Mouse (Mus musculus): ENCODE measurements around the gene Phlpp1. TPM values are rescaled to one million over a fixed set of nuclear protein-coding genes. Genes with fewer than 3 reads are reported as not detected.
A peak's percentile ranks its signal among the peaks of the same experiment; 100 is the strongest.

Phlpp1 gene
- total and polyA plus RNA-seq, 3 experiments, result 14.8 to 38.4 (median 20.9) TPM

DNA sequence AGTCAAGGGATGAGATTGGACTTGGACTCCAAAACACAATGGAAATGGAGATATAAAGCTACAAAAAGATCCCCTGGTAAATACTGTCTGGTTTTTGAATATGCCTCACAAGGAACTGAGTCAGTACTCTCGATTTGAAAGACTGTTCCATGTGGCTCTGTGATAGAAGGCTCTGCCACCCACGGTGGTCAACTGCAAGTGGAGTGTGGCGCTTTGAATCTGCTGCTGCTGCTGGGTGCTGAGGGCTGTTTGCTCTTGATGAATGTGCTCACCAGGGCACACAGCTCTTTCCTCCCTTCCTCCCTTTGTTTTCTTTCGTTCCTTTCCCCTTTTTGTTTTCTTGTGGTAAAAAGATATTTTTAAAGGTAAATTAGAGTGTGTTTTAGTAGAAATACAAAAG, 97.8 kb downstream of the Phlpp1 start:
- in situ Hi-C loops (cut with MboI; ENCODE audit: low pct_ligation_motif_present, low pct_unique_long_range_greater_than_20kb, low sequenced_read_pairs) (no loop called here), dilution Hi-C loops (cut with MboI; ENCODE audit: extremely low pct_ligation_motif_present, extremely low pct_unique_long_range_greater_than_20kb, low sequenced_read_pairs) (no loop called here)
- no peaks in the 10 kb centered on the region for H3K9me3 ChIP-seq (replicated peaks; ENCODE audit: low read length)
- peaks cover 0 to 4% of the 10 kb centered on the region in 2 experiments for H3K36me3 ChIP-seq (replicated peaks in 1 of 2; ENCODE audit: control insufficient read depth in 1 of 2, insufficient read depth in 1 of 2, low read length in 1 of 2)
- no peak overlapping the region for H3K9ac ChIP-seq (ENCODE audit: insufficient read depth, low read depth)
- H3K79me2 ChIP-seq (replicated peaks; ENCODE audit: control insufficient read depth, extremely low read depth, insufficient read depth, poor library complexity, severe bottlenecking), result peaks cover 18% of the 10 kb centered on the region
- H3K4me2 ChIP-seq (ENCODE audit: insufficient read depth, low read depth, poor library complexity, severe bottlenecking), result peak overlapping the region; percentile 26; the same call in 1 of the 2 replicates
- no peaks in the 10 kb centered on the region for H3K27me3 ChIP-seq (replicated peaks)
- peak; percentile 61 for DNase-seq (ENCODE audit: extremely low read depth)
- H3K4me1 ChIP-seq (ENCODE audit: control insufficient read depth in 1 of 2, insufficient read depth in 2 of 2), result peaks cover 13 to 84% of the 10 kb centered on the region in 2 experiments
- no peak overlapping the region for H3K4me3 ChIP-seq (replicated peaks in 1 of 3; ENCODE audit: low read depth in 2 of 3, low read length in 2 of 3, poor library complexity in 1 of 3)
- H3K27ac ChIP-seq (ENCODE audit: insufficient read depth, low read depth), result no peak overlapping the region
- TF ChIP-seq MEF2A (IDR thresholded peaks at IDR 0.05; ENCODE audit: borderline replicate concordance, low read depth, low read length) (0 out of 2 replicates have a peak, but pooled peaks have one; percentile 32), MYC (IDR thresholded peaks at IDR 0.05; ENCODE audit: low read depth, low read length) (peak; percentile 78; the same call in 1 of the 2 replicates), ETS1 (conservative IDR thresholded peaks at IDR 0.05; ENCODE audit: low read depth, low read length) (no peak), E2F4 (IDR thresholded peaks at IDR 0.05; ENCODE audit: insufficient replicate concordance, low read depth, low read length) (no peak), MAFK (IDR thresholded peaks at IDR 0.05; ENCODE audit: insufficient replicate concordance, low read length) (0 out of 2 replicates have a peak, but pooled peaks have one; percentile 15), MAX (IDR thresholded peaks at IDR 0.05; ENCODE audit: low read length) (peak; percentile 69), MXI1 (IDR thresholded peaks at IDR 0.05; ENCODE audit: low read depth, low read length) (peak; percentile 57; the same call in 1 of the 2 replicates), EP300 (IDR thresholded peaks at IDR 0.05; ENCODE audit: low read length) (peak; percentile 55), CHD1 (IDR thresholded peaks at IDR 0.05; ENCODE audit: low read depth, low read length) (peak; percentile 82), IRF4 (IDR thresholded peaks at IDR 0.05; ENCODE audit: low read depth, low read length) (peak; percentile 48), BHLHE40 (IDR thresholded peaks at IDR 0.05; ENCODE audit: low read depth, low read length) (0 out of 2 replicates have a peak, but pooled peaks have one; percentile 10), KAT2A (IDR thresholded peaks at IDR 0.05; ENCODE audit: insufficient replicate concordance, low read length) (no peak), PAX5 (IDR thresholded peaks at IDR 0.05; ENCODE audit: low read length) (no peak)

DNA sequence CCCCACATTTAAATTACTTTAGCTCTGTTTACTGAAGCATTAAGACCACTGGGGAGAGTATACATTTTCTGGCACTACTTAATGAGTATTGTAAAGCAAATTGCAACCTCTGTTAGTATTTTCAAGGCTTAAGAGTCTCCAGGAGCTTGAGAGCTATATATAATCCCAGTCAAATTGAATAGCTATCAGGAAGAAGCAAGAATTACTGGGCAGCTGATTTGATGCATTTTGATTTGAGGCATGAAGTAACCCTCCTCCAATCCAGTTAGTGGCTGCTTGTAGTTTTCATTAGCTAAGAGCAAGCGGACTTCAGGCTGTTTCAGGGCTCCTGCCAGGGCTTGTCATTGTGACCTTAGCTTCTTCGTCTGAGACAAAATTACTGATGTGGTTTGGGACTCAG, 101.4 kb downstream of the Phlpp1 start:
- H3K4me2 ChIP-seq (ENCODE audit: insufficient read depth, low read depth, poor library complexity, severe bottlenecking), result no peak overlapping the region
- peaks cover 16 to 94% of the 10 kb centered on the region in 2 experiments for H3K4me1 ChIP-seq (ENCODE audit: control insufficient read depth in 1 of 2, insufficient read depth in 2 of 2)
- TF ChIP-seq GABPA (IDR thresholded peaks at IDR 0.05; ENCODE audit: insufficient replicate concordance, low read depth, low read length) (no peak), MYC (IDR thresholded peaks at IDR 0.05; ENCODE audit: low read depth, low read length) (no peak), TCF12 (IDR thresholded peaks at IDR 0.05; ENCODE audit: low read depth, low read length) (no peak), RCOR1 (conservative IDR thresholded peaks at IDR 0.05; ENCODE audit: low read depth, low read length) (no peak), PAX5 (IDR thresholded peaks at IDR 0.05; ENCODE audit: low read length) (no peak), RAD21 (IDR thresholded peaks at IDR 0.05; ENCODE audit: low read depth, low read length) (no peak), UBTF (IDR thresholded peaks at IDR 0.05; ENCODE audit: low read depth, low read length) (no peak), NRF1 (IDR thresholded peaks at IDR 0.05; ENCODE audit: low read depth, low read length) (no peak), POLR2A (IDR thresholded peaks at IDR 0.05; ENCODE audit: low read depth, low read length) (no peak), JUND (conservative IDR thresholded peaks at IDR 0.05; ENCODE audit: low read depth, low read length) (no peak)
- H3K27me3 ChIP-seq (replicated peaks), result no peaks in the 10 kb centered on the region
- in situ Hi-C loops (cut with MboI; ENCODE audit: low pct_ligation_motif_present, low pct_unique_long_range_greater_than_20kb, low sequenced_read_pairs), result no loop called here
- dilution Hi-C loops (cut with MboI; ENCODE audit: extremely low pct_ligation_motif_present, extremely low pct_unique_long_range_greater_than_20kb, low sequenced_read_pairs), result no loop called here
- H3K4me3 ChIP-seq (replicated peaks in 1 of 3; ENCODE audit: low read depth in 2 of 3, low read length in 2 of 3, poor library complexity in 1 of 3), result no peak overlapping the region
- peaks cover 0 to 2% of the 10 kb centered on the region in 2 experiments for H3K36me3 ChIP-seq (replicated peaks in 1 of 2; ENCODE audit: control insufficient read depth in 1 of 2, insufficient read depth in 1 of 2, low read length in 1 of 2)
- H3K79me2 ChIP-seq (replicated peaks; ENCODE audit: control insufficient read depth, extremely low read depth, insufficient read depth, poor library complexity, severe bottlenecking), result peaks cover 18% of the 10 kb centered on the region
- no peaks in the 10 kb centered on the region for H3K9me3 ChIP-seq (replicated peaks; ENCODE audit: low read length)
- H3K9ac ChIP-seq (ENCODE audit: insufficient read depth, low read depth), result no peak overlapping the region; the same call in 1 of the 2 replicates
- DNase-seq (ENCODE audit: extremely low read depth), result no peak
- H3K27ac ChIP-seq (ENCODE audit: insufficient read depth, low read depth), result no peak overlapping the region

Measured in CH12.LX (cell line).